Mouse (Mus musculus): ENCODE measurements around the gene Zfp873. TPM values are rescaled to one million over a fixed set of nuclear protein-coding genes. Genes with fewer than 3 reads are reported as not detected.
"Not testable (repeated sequence)": the region's sequence is repeated elsewhere in the genome, so short reads cannot be mapped to it uniquely, and the experiment has no call there.

Zfp873 gene
- polyA plus RNA-seq (2014; fragmentation: Nextera tagmentation; extraction: Ambion mirVana): 16.9 and 17.4 TPM in 2 replicates

DNA sequence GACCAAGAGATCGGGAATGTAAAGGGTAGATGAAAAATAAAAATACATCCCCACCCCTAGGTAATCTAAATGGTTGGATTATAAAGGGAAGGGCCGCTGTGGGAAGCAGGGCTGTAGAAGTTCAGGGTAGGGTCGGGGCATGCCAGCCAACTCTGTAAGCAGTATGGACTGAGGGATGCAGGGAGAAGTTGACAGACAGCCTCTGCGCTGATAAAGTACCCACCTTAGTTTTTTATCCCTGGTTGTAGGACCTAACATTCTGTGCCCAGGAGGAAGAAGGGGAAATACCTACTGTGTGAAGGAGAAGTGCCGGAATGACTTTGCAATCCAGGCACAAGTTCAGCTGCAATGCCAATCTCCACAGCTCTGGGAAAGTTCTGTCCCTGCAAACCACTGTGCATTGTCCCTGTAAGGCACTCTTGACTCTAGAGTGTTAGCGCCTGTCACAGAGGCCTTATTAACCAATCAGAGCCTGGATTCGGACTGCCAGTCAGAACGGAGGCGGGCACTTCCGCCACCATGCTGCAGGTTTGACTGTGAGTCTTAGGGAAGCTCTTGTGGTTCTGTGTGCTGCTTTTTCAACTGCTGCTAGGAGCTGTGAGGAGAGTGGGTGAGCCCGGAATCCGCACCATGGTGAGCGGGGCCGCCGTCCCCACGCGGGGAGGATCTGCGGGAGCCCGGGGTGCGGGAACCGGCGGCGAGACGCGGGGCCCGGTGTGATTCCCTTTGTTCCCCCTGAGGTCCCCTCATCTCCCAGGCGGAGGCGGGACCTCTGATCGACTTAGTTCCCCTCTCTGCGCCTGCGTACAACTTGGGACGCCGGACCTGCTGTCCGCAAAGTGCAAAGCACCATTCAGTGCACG lies at the start of gene Zfp873:
Zfp873 (plus strand) TSS at position 527 of the 863 bp plus-strand sequence.
- H3K4me2 ChIP-seq (replicated peaks; ENCODE audit: low read depth, low read length): peak within 1 kb of the TSS; percentile 51
- WGBS: 12% methylated on average over 31 of the region's 35 CpGs
- peaks cover 41% of the 10 kb centered on the region for H3K9me3 ChIP-seq (ENCODE audit: control insufficient read depth, low read length)
- no peaks in the 10 kb centered on the region for H3K4me1 ChIP-seq (ENCODE audit: control insufficient read depth, insufficient read depth, low read length)
- peak within 1 kb of the TSS; percentile 78 for H3K9ac ChIP-seq (ENCODE audit: low read depth, low read length)
- H3K27ac ChIP-seq (ENCODE audit: low read depth, low read length): peak within 1 kb of the TSS; percentile 93
- peak; percentile 99 for ATAC-seq (ENCODE audit: low FRiP score, low TSS enrichment)
- peak within 1 kb of the TSS; percentile 59 for H3K4me3 ChIP-seq (ENCODE audit: low read length)
- no peaks in the 10 kb centered on the region for H3K27me3 ChIP-seq (ENCODE audit: control insufficient read depth, insufficient read depth, low read length)
- no peaks in the 10 kb centered on the region for H3K36me3 ChIP-seq (ENCODE audit: control insufficient read depth, insufficient read depth, low read length)

DNA sequence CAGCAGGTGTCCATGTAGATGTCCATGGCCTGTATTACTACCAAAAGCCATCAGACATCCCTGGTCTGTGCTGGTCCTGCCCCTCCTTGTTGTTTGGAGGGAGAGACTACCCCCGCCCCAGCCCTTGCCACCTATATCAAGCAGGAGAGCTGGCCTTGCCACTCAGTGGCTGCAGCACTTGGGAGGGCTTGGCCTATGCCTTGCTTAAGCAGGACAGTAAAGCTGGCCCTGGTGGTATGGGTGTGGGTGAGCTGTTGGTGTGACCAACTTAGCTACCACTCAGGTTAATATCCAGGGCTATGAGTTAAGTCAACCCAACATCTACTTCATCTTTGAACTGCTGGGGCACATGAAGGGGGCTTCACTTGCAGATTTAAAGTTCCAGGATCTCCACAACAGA lies 44.7 kb upstream of the Zfp873 start:
- not testable (repeated sequence) for H3K36me3 ChIP-seq (ENCODE audit: control insufficient read depth, insufficient read depth, low read length); H3K27me3 ChIP-seq (ENCODE audit: control insufficient read depth, insufficient read depth, low read length); H3K4me1 ChIP-seq (ENCODE audit: control insufficient read depth, insufficient read depth, low read length); H3K27ac ChIP-seq (ENCODE audit: low read depth, low read length); H3K9ac ChIP-seq (ENCODE audit: low read depth, low read length); H3K4me2 ChIP-seq (replicated peaks; ENCODE audit: low read depth, low read length); H3K4me3 ChIP-seq (ENCODE audit: low read length); ATAC-seq (ENCODE audit: low FRiP score, low TSS enrichment)
- WGBS: 100% methylated on average over 1 of the region's 1 CpGs
- peaks cover 12% of the 10 kb centered on the region; the same call in 1 of the 2 replicates for H3K9me3 ChIP-seq (ENCODE audit: control insufficient read depth, low read length)

DNA sequence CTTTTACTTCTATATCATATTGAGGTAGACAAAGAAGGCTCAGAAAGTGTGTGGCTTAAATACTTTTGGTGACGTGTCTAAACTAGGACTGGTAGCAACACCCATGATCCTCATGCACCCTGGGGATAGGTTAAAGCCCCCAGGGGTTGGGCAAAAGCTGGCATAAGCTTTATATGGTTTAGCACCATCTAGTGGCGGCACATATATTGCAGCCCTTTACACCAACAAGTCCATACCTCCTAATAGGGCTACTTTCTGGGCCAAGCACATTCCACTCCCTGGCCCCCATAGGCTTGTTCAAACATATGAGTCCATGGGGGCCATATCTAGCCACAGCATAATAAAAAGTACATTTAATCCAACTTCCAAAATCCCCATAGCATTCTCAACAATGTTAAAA lies 43.1 kb upstream of the Zfp873 start:
- H3K9ac ChIP-seq (ENCODE audit: low read depth, low read length); H3K4me2 ChIP-seq (replicated peaks; ENCODE audit: low read depth, low read length); H3K4me1 ChIP-seq (ENCODE audit: control insufficient read depth, insufficient read depth, low read length); H3K27me3 ChIP-seq (ENCODE audit: control insufficient read depth, insufficient read depth, low read length); ATAC-seq (ENCODE audit: low FRiP score, low TSS enrichment); H3K4me3 ChIP-seq (ENCODE audit: low read length); H3K36me3 ChIP-seq (ENCODE audit: control insufficient read depth, insufficient read depth, low read length); H3K27ac ChIP-seq (ENCODE audit: low read depth, low read length): not testable (repeated sequence)
- H3K9me3 ChIP-seq (ENCODE audit: control insufficient read depth, low read length): peaks cover 16% of the 10 kb centered on the region; the same call in 1 of the 2 replicates
- 35% methylated on average over 1 of the region's 2 CpGs for WGBS

DNA sequence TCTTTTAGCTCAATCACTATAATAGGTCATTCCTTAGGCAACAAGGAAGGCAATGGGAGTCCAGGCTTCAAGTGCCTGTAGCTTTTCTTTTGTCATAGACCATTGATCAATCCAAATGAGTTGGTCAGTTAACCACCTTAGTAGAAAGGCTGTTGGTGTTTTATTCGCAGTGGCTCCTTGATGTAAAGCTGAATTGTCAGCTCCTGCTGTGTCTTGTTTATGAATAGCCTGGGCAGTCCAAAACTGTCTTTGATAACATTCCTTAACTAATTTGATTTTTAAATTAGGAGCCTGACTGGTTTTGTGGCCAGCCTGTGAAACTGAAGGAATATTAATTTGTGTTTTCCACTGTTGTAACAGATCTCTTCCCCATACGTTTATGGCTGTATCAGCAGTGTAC lies 5.7 kb upstream of the Zfp873 start:
- no peak overlapping the region for H3K4me2 ChIP-seq (replicated peaks; ENCODE audit: low read depth, low read length)
- H3K4me3 ChIP-seq (ENCODE audit: low read length): no peak overlapping the region
- no peak overlapping the region for H3K9ac ChIP-seq (ENCODE audit: low read depth, low read length)
- no peaks in the 10 kb centered on the region for H3K36me3 ChIP-seq (ENCODE audit: control insufficient read depth, insufficient read depth, low read length)
- no peak overlapping the region for H3K27ac ChIP-seq (ENCODE audit: low read depth, low read length)
- H3K27me3 ChIP-seq (ENCODE audit: control insufficient read depth, insufficient read depth, low read length): no peaks in the 10 kb centered on the region
- 73% methylated on average over 2 of the region's 2 CpGs for WGBS
- H3K4me1 ChIP-seq (ENCODE audit: control insufficient read depth, insufficient read depth, low read length): no peaks in the 10 kb centered on the region
- ATAC-seq (ENCODE audit: low FRiP score, low TSS enrichment): no peak
- peaks cover 10% of the 10 kb centered on the region for H3K9me3 ChIP-seq (ENCODE audit: control insufficient read depth, low read length)

DNA sequence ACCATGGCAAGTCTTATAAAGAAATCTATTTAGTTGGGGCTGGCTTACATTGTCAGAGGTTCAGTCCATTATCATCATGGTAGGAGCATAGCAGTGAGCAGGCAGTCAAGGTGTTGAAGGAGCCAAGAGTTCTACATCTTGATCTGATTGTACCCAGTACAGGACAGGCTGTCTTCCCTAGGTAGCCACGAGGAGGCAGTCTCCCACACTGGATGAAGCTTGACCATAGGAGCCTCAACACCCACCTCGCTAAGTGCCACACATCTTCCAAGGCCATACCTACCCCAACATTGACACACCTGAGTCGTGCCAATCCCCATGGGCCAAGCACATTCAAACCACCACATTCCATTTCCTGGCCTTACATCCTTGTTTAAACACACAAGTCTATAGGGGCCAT lies 1.3 kb upstream of the Zfp873 start:
- no peaks in the 10 kb centered on the region for H3K27me3 ChIP-seq (ENCODE audit: control insufficient read depth, insufficient read depth, low read length)
- 89% methylated on average over 3 of the region's 3 CpGs for WGBS
- H3K9ac ChIP-seq (ENCODE audit: low read depth, low read length): no peak overlapping the region
- H3K36me3 ChIP-seq (ENCODE audit: control insufficient read depth, insufficient read depth, low read length): no peaks in the 10 kb centered on the region
- no peak overlapping the region for H3K4me3 ChIP-seq (ENCODE audit: low read length)
- ATAC-seq (ENCODE audit: low FRiP score, low TSS enrichment): no peak
- H3K4me1 ChIP-seq (ENCODE audit: control insufficient read depth, insufficient read depth, low read length): no peaks in the 10 kb centered on the region
- H3K27ac ChIP-seq (ENCODE audit: low read depth, low read length): no peak overlapping the region
- H3K9me3 ChIP-seq (ENCODE audit: control insufficient read depth, low read length): peaks cover 32% of the 10 kb centered on the region
- no peak overlapping the region for H3K4me2 ChIP-seq (replicated peaks; ENCODE audit: low read depth, low read length)

DNA sequence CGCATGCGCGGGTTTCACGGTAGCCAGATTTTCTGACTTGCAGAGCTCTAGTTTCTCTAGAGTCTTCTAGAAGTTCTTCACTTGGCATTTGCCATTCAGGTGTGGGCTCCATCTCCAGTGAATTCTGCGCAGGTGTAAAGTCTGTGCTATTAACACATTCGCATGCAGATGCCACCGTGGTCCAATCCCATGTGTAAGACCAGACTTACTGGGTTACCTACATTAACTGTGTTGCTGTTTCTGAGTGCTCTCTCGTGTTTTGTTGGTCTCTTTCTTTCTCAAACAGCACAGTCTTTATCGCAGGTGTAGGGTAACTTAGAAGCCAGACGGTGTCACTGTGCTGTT lies 509 bp downstream of the Zfp873 start:
- H3K27me3 ChIP-seq (ENCODE audit: control insufficient read depth, insufficient read depth, low read length); ATAC-seq (ENCODE audit: low FRiP score, low TSS enrichment); H3K36me3 ChIP-seq (ENCODE audit: control insufficient read depth, insufficient read depth, low read length); H3K4me1 ChIP-seq (ENCODE audit: control insufficient read depth, insufficient read depth, low read length): not testable (repeated sequence)
- H3K4me3 ChIP-seq (ENCODE audit: low read length): peak overlapping the region; percentile 59
- 22% methylated on average over 10 of the region's 10 CpGs for WGBS
- H3K27ac ChIP-seq (ENCODE audit: low read depth, low read length): peak overlapping the region; percentile 93; the same call in 1 of the 2 replicates
- H3K9me3 ChIP-seq (ENCODE audit: control insufficient read depth, low read length): peaks cover 47% of the 10 kb centered on the region
- peak overlapping the region; percentile 78; the same call in 1 of the 2 replicates for H3K9ac ChIP-seq (ENCODE audit: low read depth, low read length)
- peak overlapping the region; percentile 51 for H3K4me2 ChIP-seq (replicated peaks; ENCODE audit: low read depth, low read length)

DNA sequence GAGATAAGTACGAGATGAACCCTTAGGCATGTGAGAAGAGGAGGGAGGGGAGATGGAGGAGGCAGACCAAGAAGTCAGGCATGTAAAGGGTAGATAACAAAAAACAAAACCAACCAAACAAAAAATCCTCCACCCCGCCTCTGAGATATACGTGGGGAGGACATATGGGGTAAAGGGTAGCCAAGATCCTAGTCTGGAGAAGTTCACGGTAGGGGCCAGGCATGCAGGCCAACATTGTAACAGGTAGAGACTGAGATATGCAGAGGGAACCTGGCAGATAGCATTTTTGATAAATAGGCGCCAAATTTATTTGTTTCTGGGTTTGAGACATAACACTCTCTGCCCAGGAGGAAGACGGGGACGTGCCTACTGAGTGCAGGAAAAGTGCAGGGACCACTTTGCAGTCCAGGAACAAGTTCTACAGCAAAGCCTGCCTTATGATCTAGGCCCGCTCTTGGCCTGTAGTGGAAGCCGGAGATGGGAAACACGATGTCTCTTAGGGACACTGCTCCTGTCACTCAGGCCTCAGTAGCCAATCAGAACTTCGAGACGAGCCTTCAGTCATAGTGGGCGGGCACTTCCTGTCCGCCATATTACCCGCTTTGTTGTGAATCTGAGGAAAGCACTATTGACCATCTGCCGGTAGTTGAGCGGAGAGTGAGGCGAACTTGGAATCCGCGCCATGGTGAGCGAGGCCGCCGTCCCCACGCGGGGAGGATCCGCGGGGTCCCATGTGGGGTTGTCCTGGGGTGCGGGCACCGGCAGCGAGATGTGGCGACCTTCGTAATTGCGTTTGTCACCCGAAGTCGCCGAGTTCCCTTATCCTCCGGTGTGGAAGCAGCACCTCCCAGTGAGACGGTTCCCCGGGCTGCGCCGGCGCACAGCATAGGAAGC lies 35.1 kb downstream of the Zfp873 start, which contains the start of gene BC024063:
BC024063 (plus strand) TSS at position 626 of the 894 bp plus-strand sequence.
- not testable (repeated sequence) for H3K4me1 ChIP-seq (ENCODE audit: control insufficient read depth, insufficient read depth, low read length); H3K9me3 ChIP-seq (ENCODE audit: control insufficient read depth, low read length); H3K27ac ChIP-seq (ENCODE audit: low read depth, low read length); H3K36me3 ChIP-seq (ENCODE audit: control insufficient read depth, insufficient read depth, low read length); H3K27me3 ChIP-seq (ENCODE audit: control insufficient read depth, insufficient read depth, low read length)
- peak within 1 kb of the TSS; percentile 56 for H3K9ac ChIP-seq (ENCODE audit: low read depth, low read length)
- WGBS: 24% methylated on average over 37 of the region's 42 CpGs
- ATAC-seq (ENCODE audit: low FRiP score, low TSS enrichment): peak; percentile 99
- peak within 1 kb of the TSS; percentile 39 for H3K4me2 ChIP-seq (replicated peaks; ENCODE audit: low read depth, low read length)
- peak within 1 kb of the TSS; percentile 49 for H3K4me3 ChIP-seq (ENCODE audit: low read length)

DNA sequence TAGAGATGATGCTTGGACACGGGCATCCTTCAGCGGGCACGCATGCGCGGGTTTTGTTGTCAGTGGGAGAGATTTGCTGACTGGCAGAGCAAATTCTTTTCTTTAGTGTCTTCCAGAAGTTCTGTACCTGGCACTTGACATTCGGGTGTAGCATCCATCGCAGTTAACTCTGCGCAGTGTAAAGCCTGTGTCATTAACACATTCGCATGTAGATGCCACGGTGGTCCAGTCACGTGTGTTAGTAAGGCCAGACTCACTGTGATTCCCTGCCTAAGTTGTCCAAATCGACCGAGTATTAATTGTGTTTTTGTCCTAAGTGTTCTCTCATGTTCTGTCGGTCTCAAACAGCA lies 35.7 kb downstream of the Zfp873 start:
- not testable (repeated sequence) for H3K36me3 ChIP-seq (ENCODE audit: control insufficient read depth, insufficient read depth, low read length); H3K9me3 ChIP-seq (ENCODE audit: control insufficient read depth, low read length); H3K27ac ChIP-seq (ENCODE audit: low read depth, low read length); ATAC-seq (ENCODE audit: low FRiP score, low TSS enrichment); H3K27me3 ChIP-seq (ENCODE audit: control insufficient read depth, insufficient read depth, low read length); H3K4me1 ChIP-seq (ENCODE audit: control insufficient read depth, insufficient read depth, low read length)
- WGBS: 29% methylated on average over 11 of the region's 14 CpGs
- H3K9ac ChIP-seq (ENCODE audit: low read depth, low read length): peak overlapping the region; percentile 56; the same call in 1 of the 2 replicates
- peak overlapping the region; percentile 39 for H3K4me2 ChIP-seq (replicated peaks; ENCODE audit: low read depth, low read length)
- H3K4me3 ChIP-seq (ENCODE audit: low read length): peak overlapping the region; percentile 49
